Mouse (Mus musculus): ENCODE measurements around the gene Ank3. TPM values are rescaled to one million over a fixed set of nuclear protein-coding genes. Genes with fewer than 3 reads are reported as not detected.
A peak's percentile ranks its signal among the peaks of the same experiment; 100 is the strongest.
"Not testable (repeated sequence)": the region's sequence is repeated elsewhere in the genome, so short reads cannot be mapped to it uniquely, and the experiment has no call there.

The Ank3 gene
- total RNA-seq (2021), result 100 to 1,000 TPM; 497 to 550 TPM

GRCm38 (mm10) chr10:69398763-69399590 lies at the start of gene Ank3:
Gene Ank3 (plus strand): TSS chr10:69398773.
- no peak for DNase-seq (ENCODE audit: low spot score in 2 of 2)
- intact Hi-C loops (cut with DNase I), result no loop called here

GRCm38 (mm10) chr10:69351071-69351841 lies 47.3 kb upstream of the Ank3 start:
- intact Hi-C loops (cut with DNase I), result no loop called here
- DNase-seq (ENCODE audit: low spot score in 2 of 2), result no peak

- intact Hi-C loops (cut with DNase I), result no loop called here
Measured at GRCm38 (mm10) chr10:69351842-69352211, 46.7 kb upstream of the Ank3 start.

GRCm38 (mm10) chr10:69352212-69353085 lies 46.1 kb upstream of the Ank3 start, which contains the start of gene Cdk1:
Gene Cdk1 (minus strand): TSS chr10:69352938.
- intact Hi-C loops (cut with DNase I), result no loop called here
- DNase-seq (ENCODE audit: low spot score in 2 of 2), result peak; percentile 91 to 95

More at GRCm38 (mm10) chr10:69351842-69352211, 46.7 kb upstream of the Ank3 start:
- no peak for DNase-seq (ENCODE audit: low spot score in 2 of 2)

DNA sequence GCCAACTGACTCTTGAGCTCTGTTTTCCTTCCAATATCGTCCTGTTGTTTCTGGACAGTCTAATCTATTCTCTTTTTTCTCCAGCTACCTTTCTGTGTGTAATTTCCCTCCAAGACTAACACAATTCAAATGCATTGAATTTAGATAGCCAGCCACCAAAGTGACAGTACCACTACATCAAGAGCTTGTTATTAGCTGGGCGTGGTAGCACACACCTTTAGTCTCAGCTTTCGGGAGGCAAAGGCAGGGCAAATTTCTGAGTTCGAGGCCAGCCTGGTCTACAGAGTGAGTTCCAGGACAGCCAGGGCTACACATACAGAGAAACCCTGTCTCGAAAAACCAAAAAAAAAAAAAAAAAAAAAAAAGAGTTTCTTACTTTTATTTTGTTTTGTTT lies 45.5 kb upstream of the Ank3 start:
- intact Hi-C loops (cut with DNase I); DNase-seq (ENCODE audit: low spot score in 2 of 2): not testable (repeated sequence)

DNA sequence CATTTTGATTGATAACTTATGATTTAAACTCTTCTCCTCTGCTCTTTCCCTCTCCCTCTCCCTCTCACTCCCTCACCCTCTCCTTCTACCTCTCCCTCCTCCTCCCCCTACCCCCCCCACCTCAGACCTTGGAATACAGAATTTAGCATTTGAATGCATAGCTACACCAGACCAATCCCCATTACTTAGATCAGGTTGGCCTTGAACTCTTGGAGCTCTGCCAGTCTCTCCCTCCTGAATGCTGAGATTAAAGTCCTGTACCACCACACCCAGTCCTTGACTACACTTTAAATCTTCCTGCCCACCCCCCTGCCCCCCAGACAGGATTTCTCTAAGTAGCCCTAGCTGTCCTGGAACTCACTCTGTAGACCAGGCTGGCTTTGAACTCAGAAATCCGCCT lies 38.9 kb upstream of the Ank3 start:
- no peak for DNase-seq (ENCODE audit: low spot score in 2 of 2)
- intact Hi-C loops (cut with DNase I), result no loop called here

DNA sequence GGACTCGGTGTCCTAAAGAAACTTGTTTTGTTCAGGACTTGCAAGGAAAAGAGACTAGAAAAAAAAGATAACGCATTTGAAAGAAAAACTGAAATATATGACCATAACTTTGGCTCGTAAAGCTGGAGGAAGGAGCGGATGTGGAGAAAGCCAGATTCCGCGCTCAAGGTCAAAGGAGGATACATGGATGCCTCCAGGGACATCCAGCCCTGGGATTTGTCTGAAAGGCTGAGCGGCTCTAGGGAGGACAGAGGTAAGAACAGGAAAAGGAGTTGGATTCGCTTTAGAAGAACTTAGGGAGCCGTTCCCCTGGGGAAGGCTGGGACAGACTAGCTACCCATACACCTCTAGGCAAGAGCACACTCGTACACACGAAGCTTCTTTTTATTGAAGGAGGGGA lies 32.4 kb upstream of the Ank3 start:
- intact Hi-C loops (cut with DNase I), result no loop called here
- no peak for DNase-seq (ENCODE audit: low spot score in 2 of 2)

DNA sequence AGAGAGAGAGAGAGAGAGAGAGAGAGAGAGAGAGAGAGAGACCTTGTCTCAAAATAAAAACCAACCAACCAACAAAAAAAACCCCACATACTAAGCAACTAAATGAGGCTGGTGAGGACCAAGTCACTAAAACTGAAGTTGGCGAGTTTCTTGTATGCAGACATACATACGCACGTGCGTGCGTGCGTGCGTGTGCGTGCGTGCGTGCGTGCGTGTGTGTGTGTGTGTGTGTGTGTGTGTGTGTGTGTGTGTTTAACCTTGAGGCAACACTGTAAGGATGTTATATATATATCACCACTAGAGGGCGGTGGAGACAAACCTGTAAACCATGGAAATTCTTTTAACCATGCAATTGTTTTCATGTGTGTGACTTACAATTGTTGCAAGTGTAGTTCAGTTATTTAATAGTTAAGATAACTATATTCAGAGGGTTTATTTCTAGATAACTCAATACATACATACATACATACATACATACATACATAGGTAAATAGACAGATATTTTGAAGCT lies 31.6 kb upstream of the Ank3 start:
- DNase-seq (ENCODE audit: low spot score in 2 of 2), result peak in 1 of 2 experiments; percentile 16
- intact Hi-C loops (cut with DNase I), result no loop called here

- no peak for DNase-seq (ENCODE audit: low spot score in 2 of 2)
- intact Hi-C loops (cut with DNase I), result no loop called here
Measured at GRCm38 (mm10) chr10:69369321-69369720, 29.3 kb upstream of the Ank3 start.

GRCm38 (mm10) chr10:69371441-69371840 lies 27.1 kb upstream of the Ank3 start:
- intact Hi-C loops (cut with DNase I), result loop anchor here (5.0 kb wide), 1 partner anchor 286 kb away; no protein-coding TSS in a partner anchor

GRCm38 (mm10) chr10:69372061-69372460 lies 26.5 kb upstream of the Ank3 start:
- intact Hi-C loops (cut with DNase I), result loop anchor here (5.0 kb wide), 1 partner anchor 285 kb away; no protein-coding TSS in a partner anchor
- peak in 1 of 2 experiments; percentile 56 for DNase-seq (ENCODE audit: low spot score in 2 of 2)

More at GRCm38 (mm10) chr10:69371441-69371840, 27.1 kb upstream of the Ank3 start:
- peak; percentile 8 to 14 for DNase-seq (ENCODE audit: low spot score in 2 of 2)

GRCm38 (mm10) chr10:69373796-69374550 lies 24.6 kb upstream of the Ank3 start:
- intact Hi-C loops (cut with DNase I), result loop anchor here (5.0 kb wide), 1 partner anchor 283 kb away; no protein-coding TSS in a partner anchor
- no peak for DNase-seq (ENCODE audit: low spot score in 2 of 2)

GRCm38 (mm10) chr10:69375154-69375553 lies 23.4 kb upstream of the Ank3 start:
- intact Hi-C loops (cut with DNase I), result no loop called here
- no peak for DNase-seq (ENCODE audit: low spot score in 2 of 2)

- intact Hi-C loops (cut with DNase I), result no loop called here
- no peak for DNase-seq (ENCODE audit: low spot score in 2 of 2)
Measured at GRCm38 (mm10) chr10:69383186-69383585, 15.4 kb upstream of the Ank3 start.

- intact Hi-C loops (cut with DNase I), result no loop called here
- DNase-seq (ENCODE audit: low spot score in 2 of 2), result no peak
Measured at GRCm38 (mm10) chr10:69384640-69385039, 13.9 kb upstream of the Ank3 start.

DNA sequence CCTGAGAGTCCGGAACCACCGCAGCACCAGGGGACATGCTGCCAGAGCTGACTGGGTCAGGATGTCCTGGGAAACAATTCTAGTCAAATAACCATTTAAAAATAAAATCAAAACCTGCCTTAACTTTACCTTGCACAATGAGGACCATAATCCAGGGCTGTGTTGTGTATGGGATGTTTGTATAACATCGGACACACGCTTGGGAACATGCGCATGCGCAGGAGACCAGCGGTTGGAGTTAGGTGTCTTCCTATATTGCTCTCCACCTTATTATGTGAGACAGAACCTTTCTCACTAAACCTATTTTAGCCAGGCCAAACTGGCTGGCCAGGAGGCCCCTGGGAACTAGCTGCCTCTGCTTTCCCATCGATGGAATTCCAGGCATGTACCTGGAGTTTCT lies 13.4 kb upstream of the Ank3 start:
- intact Hi-C loops (cut with DNase I), result no loop called here
- DNase-seq (ENCODE audit: low spot score in 2 of 2), result no peak

GRCm38 (mm10) chr10:69386767-69387166 lies 11.8 kb upstream of the Ank3 start:
- intact Hi-C loops (cut with DNase I), result no loop called here
- DNase-seq (ENCODE audit: low spot score in 2 of 2), result no peak

DNA sequence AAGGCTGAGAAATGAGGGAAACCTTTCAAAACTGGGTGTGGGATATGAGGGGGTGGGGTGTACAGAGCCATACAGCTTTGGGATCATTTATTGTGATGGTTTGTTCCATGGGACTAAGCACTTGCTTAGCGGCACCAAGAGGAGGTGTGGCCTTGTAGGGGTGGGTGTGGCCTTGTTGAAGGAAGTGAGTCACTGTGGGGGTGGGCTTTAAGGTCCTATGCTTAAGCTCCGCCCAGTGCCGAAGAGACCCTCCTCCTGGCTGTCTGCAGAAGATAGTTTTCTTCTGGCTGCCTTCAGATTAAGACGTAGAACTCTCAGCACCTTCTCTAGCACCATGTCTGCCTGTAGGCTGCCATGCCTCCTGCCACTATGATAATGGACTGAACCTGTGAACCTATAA lies 9.1 kb upstream of the Ank3 start:
- intact Hi-C loops (cut with DNase I), result no loop called here
- no peak for DNase-seq (ENCODE audit: low spot score in 2 of 2)

All from left cerebral cortex, postnatal 25 days (tissue).